Mouse (Mus musculus) liver, adult 2 months (tissue): ENCODE measurements around the gene Gm3238. TPM values are rescaled to one million over a fixed set of nuclear protein-coding genes. Genes with fewer than 3 reads are reported as not detected.
A peak's percentile ranks its signal among the peaks of the same experiment; 100 is the strongest.
"Not testable (repeated sequence)": the region's sequence is repeated elsewhere in the genome, so short reads cannot be mapped to it uniquely, and the experiment has no call there.

ENCODE experiments used
- DNase-seq: peaks from one replicate; pipeline ENCODE4 v3.0.0-alpha.2; 2011; ENCODE audit warnings: low read depth, low spot score; ENCODE audit errors: extremely low read depth
- H3K27ac ChIP-seq: fragments of 200-500 bp; replicated peaks from 2 replicates; pipeline ENCODE4 v1.5.1; 2012; ENCODE audit warnings: low read depth, mild to moderate bottlenecking, control low read depth, inconsistent platforms, low read length; ENCODE audit not compliant: insufficient read depth
- H3K27me3 ChIP-seq: fragments of 200-500 bp; 2 replicates; pipeline ENCODE4 v1.6.1; 2012; ENCODE audit warnings: mild to moderate bottlenecking, moderate library complexity, low read length, inconsistent platforms; ENCODE audit not compliant: control insufficient read depth, insufficient read depth
- H3K36me3 ChIP-seq: fragments of 200-500 bp; 2 replicates; pipeline ENCODE4 v1.6.1; 2012; ENCODE audit warnings: low read length, inconsistent platforms; ENCODE audit not compliant: control insufficient read depth, insufficient read depth
- H3K4me1 ChIP-seq: fragments of 200-500 bp; 2 replicates; pipeline ENCODE4 v1.6.1; 2011; ENCODE audit warnings: low read length; ENCODE audit not compliant: control insufficient read depth, insufficient read depth
- H3K4me3 ChIP-seq: fragments of 200-500 bp; 2 replicates; pipeline ENCODE4 v1.5.1; 2011; ENCODE audit warnings: low read depth, mild to moderate bottlenecking, control low read depth, low read length, moderate library complexity; ENCODE audit not compliant: insufficient read depth
- H3K79me2 ChIP-seq: fragments of 200-500 bp; 2 replicates; pipeline ENCODE4 v1.6.1; 2012; ENCODE audit warnings: inconsistent platforms, mild to moderate bottlenecking, low read length, moderate library complexity; ENCODE audit not compliant: control insufficient read depth, insufficient read depth
- H3K9ac ChIP-seq: fragments of 200-500 bp; 2 replicates; pipeline ENCODE4 v1.6.1; 2012; ENCODE audit warnings: low read depth, mild to moderate bottlenecking, control low read depth, inconsistent platforms, low read length
- CTCF ChIP-seq: fragments of 200-500 bp; IDR thresholded peaks from 2 replicates; pipeline ENCODE4 v1.5.1; 2011; ENCODE audit warnings: low read depth, low read length, control low read depth
- POLR2A ChIP-seq: fragments of 200-500 bp; IDR thresholded peaks from 2 replicates; pipeline ENCODE4 v1.6.1; 2011; ENCODE audit warnings: low read length, control low read depth; ENCODE audit not compliant: insufficient read depth; ENCODE audit errors: extremely low read depth
- WGBS: fragments of 180-500 bp; shearing (Covaris S2); methylation state at CpG from one replicate; pipeline ENCODE4 v1.1.7; 2018; 5-methylcytosine and 5-hydroxymethylcytosine counted together
- polyA plus RNA-seq: library from polyadenylated mRNA; depleted of rRNA; stranded (reverse); fragments of >200 nt; gene quantifications from 2 replicates; pipeline ENCODE4 v1.2.3, GENCODE M21; 2012
- total RNA-seq: library from RNA; depleted of rRNA; stranded (reverse); fragments of >200 nt; gene quantifications from 2 replicates; pipeline ENCODE4 v1.2.3, GENCODE M21; 2014

Gene Gm3238
- total and polyA plus RNA-seq, 2 experiments, result not detected

DNA sequence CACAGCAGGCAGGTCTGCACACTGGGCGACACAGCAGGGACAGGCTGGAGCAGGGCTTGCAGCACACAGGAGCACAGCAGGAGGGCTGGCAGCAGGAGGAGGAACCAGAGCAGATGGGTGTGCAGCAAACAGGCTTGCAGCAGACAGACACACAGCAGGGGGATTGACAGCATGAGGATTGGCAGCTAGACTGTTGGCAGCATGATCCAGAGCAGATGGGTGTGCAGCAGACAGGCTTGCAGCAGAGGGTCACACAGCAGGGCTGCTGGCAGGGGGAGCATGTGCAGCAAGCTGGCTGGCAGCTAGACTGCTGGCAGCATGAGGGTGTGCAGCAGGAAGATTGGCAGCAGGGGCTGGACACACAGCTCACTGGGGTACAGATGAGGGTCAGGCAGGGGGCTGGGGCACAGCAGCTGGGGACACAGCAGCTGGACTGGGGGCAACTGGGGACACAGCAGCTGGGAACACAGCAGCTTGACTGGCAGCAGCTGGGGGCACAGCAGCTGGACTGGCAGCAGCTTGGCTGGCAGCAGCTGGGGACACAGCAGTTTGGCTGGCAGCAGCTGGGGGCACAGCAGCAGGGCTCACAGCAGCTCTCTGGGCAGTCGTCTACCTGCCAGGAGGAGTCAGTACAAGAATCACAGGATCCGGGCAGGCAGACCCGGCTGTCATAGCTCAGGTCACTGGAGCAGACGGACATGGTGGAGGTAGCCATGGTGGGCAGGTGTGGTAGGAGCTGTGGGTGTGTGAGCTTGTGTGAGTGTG is 29.0 kb downstream of the Gm3238 start, which contains the start of gene Gm18596:
Gene Gm18596, minus strand, starts transcription at position 715 of the 765 bp plus-strand sequence.
- H3K27me3 ChIP-seq, H3K36me3 ChIP-seq, H3K9ac ChIP-seq, H3K4me1 ChIP-seq, DNase-seq, H3K27ac ChIP-seq, H3K79me2 ChIP-seq, H3K4me3 ChIP-seq: not testable (repeated sequence)
- 67% methylated on average over 5 of the region's 5 CpGs for WGBS

DNA sequence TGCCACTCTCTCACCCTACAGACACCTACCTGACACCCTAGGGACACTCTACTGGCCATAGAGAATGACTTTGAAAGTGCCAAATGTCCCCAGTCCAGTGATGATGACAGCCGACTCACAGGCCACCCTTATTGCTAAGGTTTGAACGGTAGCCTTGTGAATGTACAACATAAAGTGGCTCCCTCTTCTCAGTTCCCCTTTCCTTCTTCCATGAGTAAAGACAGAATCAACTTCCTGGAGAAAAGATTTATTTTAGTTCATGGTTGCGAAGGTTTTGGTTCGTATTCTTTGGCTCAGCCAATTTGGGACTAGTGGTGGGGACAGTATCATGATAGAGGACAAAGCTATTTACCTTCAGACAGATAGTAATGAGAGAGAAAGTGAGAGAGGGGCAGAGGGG is 32.2 kb downstream of the Gm3238 start:
- Histone ChIP-seq H3K36me3 (no peaks in the 10 kb centered on the region), H3K79me2 (no peaks in the 10 kb centered on the region), H3K4me3 (no peak overlapping the region), H3K4me1 (no peaks in the 10 kb centered on the region), H3K9ac (no peak overlapping the region), H3K27me3 (no peaks in the 10 kb centered on the region), H3K27ac (no peak overlapping the region)
- no peak for DNase-seq
- WGBS, result 75% methylated on average over 4 of the region's 4 CpGs
- TF ChIP-seq CTCF, result no peak

DNA sequence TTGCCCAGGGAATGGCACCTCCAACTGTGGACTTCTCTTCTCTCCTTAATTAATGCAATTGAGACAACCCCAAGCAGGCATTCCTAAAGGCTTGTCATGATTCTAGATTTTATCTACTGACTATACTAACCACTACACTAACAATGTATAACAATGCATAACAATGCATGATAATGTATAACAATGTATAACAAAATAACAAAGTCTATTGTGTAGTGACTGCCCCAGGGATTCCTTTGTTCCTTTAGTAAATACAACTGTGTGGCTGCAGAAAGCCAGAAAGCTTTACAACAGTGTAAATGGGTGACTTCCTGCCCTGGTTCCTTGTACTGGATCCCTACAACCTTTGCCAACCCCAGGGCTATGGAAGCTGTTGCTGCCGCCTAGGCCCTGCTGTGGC is 35.2 kb downstream of the Gm3238 start:
- no peak for DNase-seq
- Histone ChIP-seq H3K36me3 (no peaks in the 10 kb centered on the region), H3K4me1 (no peaks in the 10 kb centered on the region), H3K79me2 (no peaks in the 10 kb centered on the region), H3K9ac (no peak overlapping the region), H3K27me3 (no peaks in the 10 kb centered on the region), H3K4me3 (no peak overlapping the region), H3K27ac (no peak overlapping the region)
- TF ChIP-seq POLR2A (no peak), CTCF (no peak)
- 100% methylated on average over 1 of the region's 1 CpGs for WGBS

- no peaks in the 10 kb centered on the region for H3K36me3 ChIP-seq
- no peak overlapping the region for H3K9ac ChIP-seq
- no peak for DNase-seq
- H3K27ac ChIP-seq, result no peak overlapping the region
- no peaks in the 10 kb centered on the region for H3K79me2 ChIP-seq
- no peak overlapping the region for H3K4me3 ChIP-seq
- 59% methylated on average over 4 of the region's 4 CpGs for WGBS
- H3K27me3 ChIP-seq, result no peaks in the 10 kb centered on the region
- TF ChIP-seq CTCF (peak; percentile 67), POLR2A (no peak)
- H3K4me1 ChIP-seq, result no peaks in the 10 kb centered on the region
Measured at GRCm38 (mm10) chr10:77729241-77729640, 41.9 kb downstream of the Gm3238 start.

DNA sequence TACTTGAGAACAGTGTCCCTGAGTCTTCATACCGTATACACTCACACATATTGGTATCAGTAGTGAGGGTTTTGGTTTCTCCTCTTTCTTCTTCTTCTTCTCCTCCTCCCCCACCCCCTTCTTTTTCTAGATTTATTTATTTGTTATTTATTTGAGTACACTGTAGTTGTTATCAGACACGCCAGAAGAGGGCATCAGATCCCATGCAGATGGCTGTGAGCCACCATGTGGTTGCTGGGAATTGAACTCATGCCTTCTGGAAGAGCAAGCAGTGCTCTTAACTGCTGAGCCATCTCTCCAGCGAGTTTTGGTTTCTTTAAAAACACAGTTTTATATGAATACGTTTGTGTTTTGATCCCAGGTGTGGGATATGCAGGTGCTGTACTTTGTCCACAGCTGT is 42.8 kb downstream of the Gm3238 start:
- no peak overlapping the region for H3K9ac ChIP-seq
- no peaks in the 10 kb centered on the region for H3K27me3 ChIP-seq
- TF ChIP-seq POLR2A, result no peak
- no peak for TF ChIP-seq CTCF
- DNase-seq, result no peak
- H3K4me1 ChIP-seq, result no peaks in the 10 kb centered on the region
- H3K27ac ChIP-seq, result no peak overlapping the region
- no peak overlapping the region for H3K4me3 ChIP-seq
- no peaks in the 10 kb centered on the region for H3K79me2 ChIP-seq
- no peaks in the 10 kb centered on the region for H3K36me3 ChIP-seq
- WGBS, result 63% methylated on average over 4 of the region's 4 CpGs

DNA sequence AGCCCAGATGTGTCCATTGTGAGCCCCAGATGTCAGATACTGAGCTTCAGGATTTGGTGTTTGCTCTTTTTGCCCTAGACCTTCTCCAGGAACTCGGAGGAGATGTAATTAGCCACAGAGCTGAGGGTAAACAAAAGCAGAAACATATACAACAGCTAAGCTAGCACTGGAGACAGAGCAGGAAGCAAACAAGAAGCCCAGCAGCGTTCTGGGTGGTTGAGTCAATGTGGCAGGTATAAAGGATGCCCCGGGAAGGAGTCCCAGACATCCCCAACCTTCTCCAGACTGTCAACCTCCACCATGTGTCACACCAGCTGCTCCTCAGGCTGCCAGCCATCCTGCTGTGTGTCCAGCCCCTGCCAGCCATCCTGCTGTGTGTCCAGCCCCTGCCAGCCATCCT is 44.9 kb downstream of the Gm3238 start, which contains the start of gene Gm10100:
Gene Gm10100, plus strand, starts transcription at position 301 of the 400 bp plus-strand sequence.
- H3K79me2 ChIP-seq, result no peaks in the 10 kb centered on the region
- no peak within 1 kb of the TSS for H3K9ac ChIP-seq
- TF ChIP-seq POLR2A, result no peak
- no peak for TF ChIP-seq CTCF
- H3K36me3 ChIP-seq, result no peaks in the 10 kb centered on the region
- H3K27ac ChIP-seq, result no peak within 1 kb of the TSS
- 30% methylated on average over 3 of the region's 3 CpGs for WGBS
- no peaks in the 10 kb centered on the region for H3K27me3 ChIP-seq
- no peaks in the 10 kb centered on the region for H3K4me1 ChIP-seq
- H3K4me3 ChIP-seq, result no peak within 1 kb of the TSS
- DNase-seq, result no peak
